Mouse (Mus musculus) heart, embryonic 11.5 days (tissue): ENCODE data around the gene Sh3gl3. TPM values are rescaled to one million over a fixed set of nuclear protein-coding genes. Genes with fewer than 3 reads are reported as not detected.

Experiments used
- ATAC-seq: fragments of 200-750 bp; cut with Nextera tagmentation; replicated peaks from 2 replicates; pipeline ENCODE4 v1.8.0; 2017; ENCODE audit warnings: moderate library complexity; ENCODE audit not compliant: insufficient number of reproducible peaks, low FRiP score, low TSS enrichment
- H3K27ac ChIP-seq: fragments of 300-500 bp; sonication (generic); 2 replicates; pipeline ENCODE4 v1.5.1; 2014; ENCODE audit warnings: mild to moderate bottlenecking, low read depth, low read length
- H3K27me3 ChIP-seq: fragments of 300-500 bp; sonication (generic); 2 replicates; pipeline ENCODE4 v1.6.1; 2014; ENCODE audit warnings: mild to moderate bottlenecking, low read length, mixed read lengths; ENCODE audit not compliant: control insufficient read depth, insufficient read depth
- H3K36me3 ChIP-seq: fragments of 300-500 bp; sonication (generic); 2 replicates; pipeline ENCODE4 v1.6.1; 2014; ENCODE audit warnings: mild to moderate bottlenecking, low read length, moderate library complexity, mixed read lengths; ENCODE audit not compliant: control insufficient read depth, insufficient read depth
- H3K4me1 ChIP-seq: fragments of 300-500 bp; sonication (generic); 2 replicates; pipeline ENCODE4 v1.6.1; 2014; ENCODE audit warnings: low read length; ENCODE audit not compliant: control insufficient read depth, insufficient read depth
- H3K4me2 ChIP-seq: fragments of 300-500 bp; sonication (generic); 2 replicates; pipeline ENCODE4 v1.6.1; 2014; ENCODE audit warnings: mild to moderate bottlenecking, moderate library complexity
- H3K4me3 ChIP-seq: fragments of 300-500 bp; sonication (generic); 2 replicates; pipeline ENCODE4 v1.5.1; 2014; ENCODE audit warnings: low read depth, low read length
- H3K9ac ChIP-seq: fragments of 300-500 bp; sonication (generic); 2 replicates; pipeline ENCODE4 v1.6.1; 2014; ENCODE audit warnings: mild to moderate bottlenecking, low read depth, low read length, moderate library complexity
- H3K9me3 ChIP-seq: fragments of 300-500 bp; sonication (generic); replicated peaks from 2 replicates; pipeline ENCODE4 v1.6.1; 2016; ENCODE audit warnings: low read length; ENCODE audit not compliant: control insufficient read depth
- WGBS: fragments of 180-500 bp; shearing (Covaris S2); extraction: QIAGEN DNeasy Blood & Tissue Kit; methylation state at CpG from one replicate; pipeline ENCODE4 v1.1.7; 2014; ENCODE audit not compliant: insufficient replicate concordance; 5-methylcytosine and 5-hydroxymethylcytosine counted together
- polyA plus RNA-seq: library from polyadenylated mRNA; unstranded; fragments of >200 nt; fragmentation: Nextera tagmentation; extraction: Ambion mirVana; gene quantifications from 2 replicates; pipeline ENCODE4 v1.2.1, GENCODE M21; 2014

Sh3gl3 gene
- polyA plus RNA-seq, 1 experiment from 2014 or later = 5.8 TPM

DNA sequence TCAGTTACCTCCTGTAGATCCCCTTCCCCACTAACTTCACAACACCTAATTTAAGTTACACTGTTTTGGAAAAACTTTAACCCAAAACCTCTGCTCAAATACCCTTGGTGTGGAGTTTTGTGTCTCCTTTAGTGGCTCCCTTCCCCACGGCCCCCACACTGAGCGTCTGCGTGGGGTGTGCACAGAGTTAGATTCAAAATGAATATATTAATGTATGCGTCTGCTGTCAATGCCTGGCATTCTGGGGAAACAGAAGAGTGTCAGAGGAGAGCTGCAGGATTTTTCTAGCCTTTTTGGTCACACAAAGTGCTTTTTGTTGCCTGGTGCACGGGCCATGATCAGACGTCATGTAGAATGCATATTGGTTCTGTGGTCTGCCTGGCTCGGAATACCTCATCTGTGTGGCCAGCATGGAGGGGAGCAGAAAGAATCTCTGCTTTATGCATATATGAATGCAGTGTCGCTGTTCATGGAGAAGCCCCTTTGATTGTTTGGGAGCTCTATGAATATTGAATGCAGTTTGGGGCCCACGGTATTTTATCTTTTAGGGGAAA lies 47.8 kb downstream of the Sh3gl3 start:
- Histone ChIP-seq H3K9me3 (no peaks in the 10 kb centered on the region), H3K4me3 (no peak overlapping the region)
- WGBS = 86% methylated on average over 9 of the region's 9 CpGs

DNA sequence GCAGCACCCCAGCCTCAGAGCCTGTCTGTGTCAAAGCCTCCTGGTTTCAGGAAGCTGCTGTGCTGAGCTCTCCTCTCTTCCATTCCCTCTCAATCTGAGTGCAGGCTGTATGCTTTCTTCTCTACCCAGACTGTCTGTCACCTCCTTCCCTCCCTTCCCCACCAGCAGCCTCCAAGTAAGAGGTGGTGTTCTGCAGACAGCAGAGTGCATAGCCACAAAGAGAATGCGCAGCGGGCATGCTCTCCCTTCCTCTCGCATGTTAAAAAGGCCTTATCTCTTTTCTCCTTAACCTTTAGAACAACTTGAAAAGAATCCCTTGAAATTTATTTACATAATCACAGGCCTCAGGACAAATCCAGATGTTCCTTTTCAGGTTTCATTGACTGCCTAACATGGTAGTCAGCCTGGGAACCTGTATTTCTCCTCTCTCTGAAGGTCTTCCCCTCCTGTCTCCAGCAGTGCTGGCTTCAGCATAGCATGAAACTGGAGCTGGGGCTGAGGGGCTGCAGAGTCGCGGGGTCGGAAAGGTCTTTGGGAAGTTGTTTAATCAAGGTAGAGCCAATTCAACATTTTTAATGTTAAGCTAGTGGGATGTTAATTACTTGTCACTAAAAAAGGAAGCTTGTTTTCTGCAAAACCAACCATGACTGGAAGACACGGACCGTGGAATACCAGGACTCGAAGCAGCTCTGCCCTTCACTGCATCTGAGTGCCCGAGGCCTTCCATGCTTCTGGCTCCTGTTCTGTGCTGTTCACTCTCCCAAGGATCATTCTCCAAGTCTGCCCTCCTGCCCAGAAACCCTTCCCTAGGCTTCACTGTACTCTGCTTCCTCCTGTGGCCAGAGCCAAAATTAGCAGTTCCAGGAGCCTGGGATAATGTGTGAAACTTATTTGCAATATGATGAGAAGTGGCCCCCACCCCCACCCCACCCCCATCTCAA lies 50.5 kb downstream of the Sh3gl3 start:
- Histone ChIP-seq H3K27me3 (no peaks in the 10 kb centered on the region), H3K4me3 (no peak overlapping the region), H3K9ac (no peak overlapping the region), H3K9me3 (no peaks in the 10 kb centered on the region), H3K36me3 (no peaks in the 10 kb centered on the region), H3K27ac (no peak overlapping the region), H3K4me1 (peaks cover 2% of the 10 kb centered on the region; the same call in 1 of the 2 replicates), H3K4me2 (no peak overlapping the region)
- 35% methylated on average over 10 of the region's 10 CpGs for WGBS
- ATAC-seq = no peak

More for the DNA sequence above, 47.8 kb downstream of the Sh3gl3 start:
- H3K27me3 ChIP-seq = no peaks in the 10 kb centered on the region
- no peaks in the 10 kb centered on the region for H3K36me3 ChIP-seq
- no peak overlapping the region for H3K9ac ChIP-seq
- H3K4me1 ChIP-seq = peaks cover 2% of the 10 kb centered on the region; the same call in 1 of the 2 replicates
- H3K4me2 ChIP-seq = no peak overlapping the region
- no peak overlapping the region for H3K27ac ChIP-seq
- ATAC-seq = no peak

DNA sequence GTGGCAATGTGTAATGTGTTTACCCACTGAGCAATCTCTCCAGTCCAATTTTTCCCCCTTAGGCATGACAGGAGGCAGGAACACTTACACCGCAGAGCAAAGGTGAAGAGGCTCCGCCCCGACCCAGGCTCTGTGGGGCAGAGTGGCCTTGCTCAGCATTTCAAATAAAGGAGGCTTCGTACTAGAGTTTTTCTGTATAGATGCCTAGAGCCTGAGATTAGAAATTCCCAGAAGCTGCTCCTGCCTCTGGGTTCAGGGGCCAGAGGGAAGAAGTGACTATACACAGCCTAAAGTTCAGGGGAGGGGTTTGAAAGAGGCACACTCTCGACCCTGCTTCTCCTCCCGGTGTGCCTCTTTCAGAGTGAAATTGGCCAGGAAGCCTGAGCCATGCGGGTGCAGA lies 59.6 kb downstream of the Sh3gl3 start:
- Histone ChIP-seq H3K36me3 (no peaks in the 10 kb centered on the region), H3K4me2 (no peak overlapping the region), H3K4me3 (no peak overlapping the region), H3K27ac (no peak overlapping the region), H3K27me3 (no peaks in the 10 kb centered on the region), H3K9me3 (no peaks in the 10 kb centered on the region), H3K4me1 (peaks cover 4% of the 10 kb centered on the region; the same call in 1 of the 2 replicates), H3K9ac (no peak overlapping the region)
- ATAC-seq = no peak
- 66% methylated on average over 7 of the region's 7 CpGs for WGBS

DNA sequence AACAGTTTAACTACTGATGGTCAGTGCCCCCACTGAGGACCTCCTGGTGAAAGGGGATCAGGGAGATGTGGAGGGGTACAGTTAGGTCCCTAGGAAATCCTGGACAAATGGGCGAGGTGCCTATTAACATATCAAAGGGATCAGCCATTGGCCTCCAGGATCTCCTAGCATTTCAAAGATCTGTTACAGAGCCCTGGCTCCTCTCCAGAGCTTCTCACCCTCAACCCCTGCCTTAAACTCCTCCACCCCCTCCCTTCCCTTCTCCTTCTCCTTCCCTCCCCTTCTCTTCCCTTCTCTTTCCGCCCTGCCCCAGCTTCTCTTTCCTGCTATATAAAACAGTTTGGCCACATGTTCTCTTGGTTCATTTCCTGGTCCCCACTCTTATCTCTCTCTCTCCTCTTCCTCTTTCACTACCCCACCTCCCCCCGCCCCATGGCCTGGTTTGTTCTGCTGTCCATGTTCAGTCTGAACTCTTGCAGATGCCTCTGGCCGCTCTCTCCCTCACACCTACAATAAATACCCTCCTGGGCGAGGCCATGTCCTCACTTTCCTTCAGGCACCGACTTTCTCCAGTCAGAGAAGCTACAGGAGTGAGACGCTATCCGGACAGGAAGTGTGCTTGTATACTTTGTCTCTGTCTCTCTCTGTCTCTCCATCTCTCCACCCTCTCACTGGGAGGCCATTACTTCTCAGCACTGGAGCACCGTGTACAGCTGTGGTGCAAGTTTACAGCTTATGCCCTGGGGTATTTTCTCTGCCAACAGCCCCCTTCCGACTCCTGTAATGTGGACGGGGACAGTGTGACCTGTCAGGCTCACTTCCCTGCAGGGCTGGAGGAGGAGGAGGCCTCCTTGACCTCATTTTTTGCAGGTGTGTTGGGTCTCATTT lies 60.6 kb downstream of the Sh3gl3 start:
- H3K9me3 ChIP-seq = no peaks in the 10 kb centered on the region
- H3K36me3 ChIP-seq = no peaks in the 10 kb centered on the region
- H3K27me3 ChIP-seq = no peaks in the 10 kb centered on the region
- 32% methylated on average over 11 of the region's 11 CpGs for WGBS
- no peak overlapping the region for H3K27ac ChIP-seq
- peak; percentile 41; the same call in 1 of the 2 replicates for ATAC-seq
- H3K4me2 ChIP-seq = no peak overlapping the region
- no peak overlapping the region for H3K9ac ChIP-seq
- no peak overlapping the region for H3K4me3 ChIP-seq
- peaks cover 4% of the 10 kb centered on the region; the same call in 1 of the 2 replicates for H3K4me1 ChIP-seq

DNA sequence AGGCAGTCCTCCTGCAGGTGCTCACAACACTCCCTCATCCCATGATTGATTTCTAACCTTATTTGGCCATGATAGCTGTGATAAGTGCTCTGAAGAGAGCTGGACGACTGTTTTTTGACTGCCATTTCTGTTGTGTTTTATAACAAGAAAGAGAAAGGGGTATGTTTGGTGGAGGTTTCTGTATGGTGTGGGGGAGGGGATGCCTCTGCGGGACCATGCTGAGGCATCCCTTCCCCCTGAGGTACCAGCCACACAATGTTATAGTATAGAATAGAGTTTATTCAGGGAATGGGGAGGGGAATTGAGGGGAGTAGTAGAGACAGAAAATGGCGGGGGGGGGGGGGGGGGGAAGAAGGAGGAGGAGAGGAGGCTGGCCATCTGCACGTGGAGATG lies 61.3 kb downstream of the Sh3gl3 start:
- WGBS = 22% methylated on average over 3 of the region's 4 CpGs
- no peak overlapping the region for H3K4me3 ChIP-seq
- no peak overlapping the region for H3K9ac ChIP-seq
- no peaks in the 10 kb centered on the region for H3K9me3 ChIP-seq
- H3K27ac ChIP-seq = no peak overlapping the region
- no peak overlapping the region for H3K4me2 ChIP-seq
- H3K27me3 ChIP-seq = no peaks in the 10 kb centered on the region
- H3K4me1 ChIP-seq = peaks cover 4% of the 10 kb centered on the region; the same call in 1 of the 2 replicates
- ATAC-seq = no peak
- H3K36me3 ChIP-seq = no peaks in the 10 kb centered on the region

DNA sequence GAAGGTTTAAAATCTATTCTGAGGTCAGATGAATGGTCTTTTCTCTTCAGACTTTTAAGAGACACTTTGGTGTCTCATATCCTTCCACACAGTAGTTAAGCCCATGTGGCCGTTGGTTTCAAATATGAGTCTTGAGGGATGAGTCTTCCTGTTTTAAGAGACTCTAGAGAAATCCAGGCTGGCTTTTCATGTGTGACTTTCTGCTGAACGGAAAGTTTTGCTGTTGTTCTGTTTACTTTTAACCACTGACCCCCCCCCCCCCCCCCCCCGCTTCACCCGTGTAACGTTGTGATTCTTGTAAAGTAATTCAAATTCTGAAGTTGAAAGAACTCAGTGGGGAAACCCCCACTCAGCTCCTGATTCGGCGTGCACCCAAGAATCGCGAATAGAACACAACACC lies 61.8 kb downstream of the Sh3gl3 start:
- no peak overlapping the region for H3K4me2 ChIP-seq
- H3K9me3 ChIP-seq = no peaks in the 10 kb centered on the region
- H3K36me3 ChIP-seq = no peaks in the 10 kb centered on the region
- no peak overlapping the region for H3K27ac ChIP-seq
- WGBS = 59% methylated on average over 9 of the region's 9 CpGs
- H3K27me3 ChIP-seq = no peaks in the 10 kb centered on the region
- no peak overlapping the region for H3K4me3 ChIP-seq
- H3K4me1 ChIP-seq = peaks cover 4% of the 10 kb centered on the region; the same call in 1 of the 2 replicates
- no peak overlapping the region for H3K9ac ChIP-seq
- no peak for ATAC-seq

DNA sequence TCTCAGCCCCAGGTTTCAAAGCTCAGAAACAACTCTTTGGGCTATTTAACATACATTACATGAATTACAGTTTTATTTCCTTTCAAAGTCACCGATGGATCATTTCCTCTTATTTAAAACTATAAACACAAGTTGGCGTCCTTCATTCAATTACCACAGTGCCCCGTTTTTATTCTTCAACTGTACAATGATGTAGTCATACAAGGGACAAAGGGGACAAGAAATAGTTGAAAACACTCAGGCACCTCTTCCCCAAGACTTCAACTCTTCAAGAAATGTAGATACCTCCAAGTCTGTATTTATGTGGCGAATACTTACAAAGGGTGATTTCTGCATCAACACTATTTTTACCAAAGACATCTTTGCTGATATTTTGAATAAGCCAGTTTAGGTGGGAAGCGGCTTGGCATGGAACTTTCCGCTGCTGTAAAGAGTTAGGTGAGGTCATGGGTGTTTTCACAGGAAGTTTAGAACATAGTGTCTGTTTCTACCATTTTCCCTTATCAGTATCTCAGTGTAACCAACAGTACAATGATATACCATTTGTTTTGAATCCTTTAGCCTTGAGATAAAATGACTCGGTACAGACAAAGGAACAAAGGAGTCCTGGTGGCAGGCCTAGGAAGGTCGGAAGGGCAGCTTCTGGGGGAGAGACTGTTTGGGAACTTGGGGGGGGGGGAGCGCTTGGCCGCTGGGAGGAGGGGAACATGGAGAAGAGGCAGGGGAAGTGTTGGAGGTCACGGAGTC lies 62.7 kb downstream of the Sh3gl3 start:
- no peaks in the 10 kb centered on the region for H3K27me3 ChIP-seq
- no peak overlapping the region for H3K27ac ChIP-seq
- ATAC-seq = peak; percentile 43
- no peaks in the 10 kb centered on the region for H3K36me3 ChIP-seq
- WGBS = 55% methylated on average over 10 of the region's 11 CpGs
- H3K9me3 ChIP-seq = no peaks in the 10 kb centered on the region
- H3K4me1 ChIP-seq = peaks cover 4% of the 10 kb centered on the region; the same call in 1 of the 2 replicates
- H3K9ac ChIP-seq = no peak overlapping the region
- H3K4me2 ChIP-seq = no peak overlapping the region
- H3K4me3 ChIP-seq = no peak overlapping the region

DNA sequence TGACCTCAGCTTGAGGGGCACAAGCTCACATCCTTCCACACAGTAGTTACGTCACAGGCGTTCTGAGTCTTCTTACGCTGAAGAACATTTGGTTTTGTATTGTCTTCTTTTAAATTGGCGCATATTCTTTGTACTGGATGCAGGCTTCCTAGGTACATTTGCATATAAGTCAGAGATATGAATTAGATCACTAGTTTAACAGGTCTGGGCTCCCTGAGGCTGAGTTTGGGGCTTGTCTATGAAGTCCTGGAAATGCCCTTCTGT lies 63.2 kb downstream of the Sh3gl3 start:
- no peaks in the 10 kb centered on the region for H3K36me3 ChIP-seq
- no peak overlapping the region for H3K4me2 ChIP-seq
- H3K4me3 ChIP-seq = no peak overlapping the region
- no peak overlapping the region for H3K27ac ChIP-seq
- H3K4me1 ChIP-seq = peaks cover 4% of the 10 kb centered on the region; the same call in 1 of the 2 replicates
- no peaks in the 10 kb centered on the region for H3K27me3 ChIP-seq
- no peak overlapping the region for H3K9ac ChIP-seq
- ATAC-seq = no peak
- WGBS = 70% methylated on average over 4 of the region's 4 CpGs
- H3K9me3 ChIP-seq = no peaks in the 10 kb centered on the region
